Mouse (Mus musculus) kidney, postnatal 0 days (tissue): Measurements from ENCODE around the gene Kcp. TPM values are rescaled to one million over a fixed set of nuclear protein-coding genes. Genes with fewer than 3 reads are reported as not detected.
A peak's percentile ranks its signal among the peaks of the same experiment; 100 is the strongest.

Experiments
- ATAC-seq: fragments of 200-750 bp; cut with Nextera tagmentation; replicated peaks from 2 replicates; pipeline ENCODE4 v1.8.0; 2017; ENCODE audit warnings: low read depth, moderate number of reproducible peaks, moderate TSS enrichment, moderate library complexity; ENCODE audit not compliant: low FRiP score
- DNase-seq: peaks from one replicate; pipeline ENCODE4 v3.0.0-alpha.2; 2016; ENCODE audit warnings: low spot score
- H3K27ac ChIP-seq: fragments of 300-500 bp; sonication (generic); 2 replicates; pipeline ENCODE4 v1.5.1; 2014; ENCODE audit warnings: mild to moderate bottlenecking
- H3K27me3 ChIP-seq: fragments of 300-500 bp; sonication (generic); 2 replicates; pipeline ENCODE4 v1.6.1; 2014; ENCODE audit warnings: low read length, mixed read lengths; ENCODE audit not compliant: insufficient read depth
- H3K36me3 ChIP-seq: fragments of 300-500 bp; sonication (generic); 2 replicates; pipeline ENCODE4 v1.6.1; 2014; ENCODE audit warnings: low read length, mixed read lengths; ENCODE audit not compliant: insufficient read depth
- H3K4me1 ChIP-seq: fragments of 300-500 bp; sonication (generic); replicated peaks from 2 replicates; pipeline ENCODE4 v1.6.1; 2014; ENCODE audit warnings: antibody characterized with exemption, low read length, mixed read lengths; ENCODE audit not compliant: insufficient read depth
- H3K4me2 ChIP-seq: fragments of 300-500 bp; sonication (generic); 2 replicates; pipeline ENCODE4 v1.6.1; 2014; ENCODE audit warnings: mild to moderate bottlenecking, low read length, moderate library complexity, mixed read lengths
- H3K4me3 ChIP-seq: fragments of 300-500 bp; sonication (generic); replicated peaks from 2 replicates; pipeline ENCODE4 v1.5.1; 2014; ENCODE audit warnings: low read depth, low read length
- H3K9ac ChIP-seq: fragments of 300-500 bp; sonication (generic); 2 replicates; pipeline ENCODE4 v1.6.1; 2014; ENCODE audit warnings: low read depth, low read length
- H3K9me3 ChIP-seq: fragments of 300-500 bp; sonication (generic); replicated peaks from 2 replicates; pipeline ENCODE4 v1.6.1; 2016; ENCODE audit warnings: low read length, inconsistent platforms, mixed read lengths
- CTCF ChIP-seq: IDR thresholded peaks from 2 replicates; pipeline ENCODE4 v1.5.1; 2016; ENCODE audit warnings: antibody characterized with exemption, low read depth, mild to moderate bottlenecking, moderate library complexity
- WGBS: fragments of 180-500 bp; shearing (Covaris S2); extraction: QIAGEN DNeasy Blood & Tissue Kit; methylation state at CpG from one replicate; pipeline ENCODE4 v1.1.7; 2014; 5-methylcytosine and 5-hydroxymethylcytosine counted together
- polyA plus RNA-seq: library from polyadenylated mRNA; unstranded; fragments of >200 nt; fragmentation: Nextera tagmentation; extraction: Ambion mirVana; gene quantifications from 2 replicates; pipeline ENCODE4 v1.2.1, GENCODE M21; 2015

Gene Kcp
- polyA plus RNA-seq, 1 experiment from 2014 or later = 17.1 TPM

DNA sequence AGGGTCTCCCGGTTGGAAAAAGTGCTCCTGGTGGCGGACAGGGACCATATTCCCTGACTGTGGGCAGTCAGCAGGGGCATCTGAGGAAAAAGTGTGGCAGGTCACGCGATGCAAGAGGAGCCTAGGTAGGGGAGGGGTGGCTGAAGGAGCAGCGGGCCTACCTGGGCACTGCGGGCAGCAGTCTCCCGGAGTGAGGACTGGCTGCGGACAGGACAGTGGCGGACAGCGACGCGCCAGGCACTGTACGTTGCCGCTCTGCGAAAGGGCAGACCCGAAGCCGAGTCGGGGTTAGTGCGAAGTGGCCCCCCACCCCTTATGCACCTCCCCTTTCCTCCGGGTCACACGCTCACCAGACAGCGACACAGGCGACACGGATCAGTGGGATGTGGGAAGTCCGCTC lies 11.5 kb downstream of the Kcp start:
- Histone ChIP-seq H3K36me3 (0 out of 2 replicates have a peak, but pooled peaks cover 3% of the 10 kb centered on the region), H3K27ac (no peak overlapping the region), H3K4me1 (0 out of 2 replicates have a peak, but pooled peaks cover 5% of the 10 kb centered on the region), H3K9me3 (no peaks in the 10 kb centered on the region), H3K4me3 (no peak overlapping the region), H3K27me3 (no peaks in the 10 kb centered on the region), H3K4me2 (peak overlapping the region; percentile 35), H3K9ac (no peak overlapping the region)
- 27% methylated on average over 23 of the region's 25 CpGs for WGBS
- TF ChIP-seq CTCF = no peak
- DNase-seq (no peak), ATAC-seq (0 out of 2 replicates have a peak, but pooled peaks have one; percentile 11)

DNA sequence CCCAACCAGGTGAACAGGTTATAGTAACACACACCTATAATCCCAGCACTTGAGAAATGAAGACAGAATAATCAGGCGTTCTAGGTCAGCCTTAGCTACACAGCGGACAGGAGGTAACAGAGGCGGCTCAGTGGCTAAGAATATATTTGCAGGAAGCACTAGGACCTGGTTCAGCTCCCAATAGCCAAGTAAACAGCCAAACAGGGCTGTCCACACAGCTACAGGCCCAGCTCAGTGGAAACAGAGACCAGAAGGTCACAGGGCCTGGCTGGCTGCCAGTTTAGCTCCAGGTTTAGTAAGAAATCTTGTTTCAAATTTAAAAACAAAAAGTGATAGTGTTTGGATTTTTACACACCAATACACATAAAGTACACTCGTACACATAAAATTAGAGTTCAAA lies 13.7 kb downstream of the Kcp start:
- Histone ChIP-seq H3K27me3 (no peaks in the 10 kb centered on the region), H3K27ac (no peak overlapping the region), H3K4me3 (no peak overlapping the region), H3K36me3 (0 out of 2 replicates have a peak, but pooled peaks cover 3% of the 10 kb centered on the region), H3K4me2 (no peak overlapping the region), H3K4me1 (0 out of 2 replicates have a peak, but pooled peaks cover 5% of the 10 kb centered on the region), H3K9ac (no peak overlapping the region), H3K9me3 (no peaks in the 10 kb centered on the region)
- ATAC-seq = no peak
- whole genome bisulfite sequencing = 63% methylated on average over 4 of the region's 4 CpGs
- TF ChIP-seq CTCF = no peak
- no peak for DNase-seq

DNA sequence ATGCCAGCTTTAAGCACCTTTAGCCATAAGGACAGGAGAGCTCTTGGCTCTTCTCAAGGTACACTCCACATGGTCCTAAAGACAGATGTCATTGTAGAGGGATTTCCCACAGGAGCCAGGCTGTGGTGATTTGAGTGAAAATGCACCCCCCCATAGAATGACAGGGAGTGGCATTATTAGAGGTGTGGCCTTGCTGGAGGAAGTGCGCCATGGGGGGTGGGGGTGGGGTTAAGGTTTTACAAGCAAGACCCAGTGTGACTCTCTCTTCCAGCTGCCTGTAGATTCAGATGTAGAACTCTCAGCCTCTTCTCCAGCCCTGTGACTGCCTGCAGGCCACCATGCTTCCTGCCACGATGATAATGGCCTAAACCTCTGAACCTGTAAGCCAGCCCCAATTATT lies 21.8 kb downstream of the Kcp start:
- Histone ChIP-seq H3K27me3 (no peaks in the 10 kb centered on the region), H3K9me3 (no peaks in the 10 kb centered on the region), H3K27ac (no peak overlapping the region), H3K4me2 (no peak overlapping the region), H3K36me3 (0 out of 2 replicates have a peak, but pooled peaks cover 3% of the 10 kb centered on the region), H3K4me3 (no peak overlapping the region), H3K4me1 (no peaks in the 10 kb centered on the region), H3K9ac (no peak overlapping the region)
- DNase-seq = no peak
- 47% methylated on average over 2 of the region's 2 CpGs for WGBS
- no peak for ATAC-seq
- TF ChIP-seq CTCF = no peak

DNA sequence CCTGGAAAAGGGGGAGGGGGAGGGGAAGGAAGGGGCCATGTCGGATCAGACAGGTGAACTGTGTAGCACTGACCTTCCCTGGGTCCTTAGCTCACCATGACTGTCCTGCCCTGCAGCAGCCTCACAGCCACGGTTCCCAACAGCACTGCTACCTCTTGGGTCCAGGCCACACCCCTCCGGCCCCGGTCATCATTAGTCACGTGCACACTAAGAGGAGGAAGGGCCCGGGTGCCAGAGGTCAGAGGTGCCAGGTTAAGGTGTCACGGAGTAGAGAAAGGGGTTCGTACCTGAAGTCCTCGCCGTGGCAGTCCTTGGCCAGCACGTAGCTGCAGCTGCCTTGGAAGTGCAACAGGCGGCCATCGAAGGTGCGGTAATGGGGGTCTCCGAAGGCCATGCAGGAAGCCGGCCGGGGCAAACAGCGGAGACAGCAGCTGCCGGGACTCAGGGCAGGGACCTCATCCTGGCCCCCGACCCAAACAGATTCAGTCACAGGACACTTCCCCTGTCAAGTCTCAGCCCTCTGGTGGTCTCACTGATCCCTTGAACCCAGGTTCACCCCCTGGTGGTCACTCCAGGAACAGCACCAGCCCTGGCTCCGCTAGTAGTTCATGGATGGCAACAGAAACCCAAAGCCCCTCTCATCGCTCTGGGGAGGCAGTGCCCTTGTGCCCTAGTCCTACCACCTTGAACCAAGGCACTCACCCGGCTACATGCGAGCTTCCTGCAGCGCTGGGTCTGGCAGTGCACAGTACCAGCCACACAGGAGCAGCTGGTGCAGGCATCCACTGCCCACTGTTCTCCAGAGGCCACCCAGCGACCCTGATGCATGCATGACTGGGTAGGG lies 22.8 kb downstream of the Kcp start:
- Histone ChIP-seq H3K36me3 (0 out of 2 replicates have a peak, but pooled peaks cover 3% of the 10 kb centered on the region), H3K4me1 (no peaks in the 10 kb centered on the region), H3K9ac (no peak overlapping the region), H3K4me2 (peak overlapping the region; percentile 69), H3K27ac (no peak overlapping the region), H3K4me3 (peak overlapping the region; percentile 35), H3K27me3 (no peaks in the 10 kb centered on the region), H3K9me3 (no peaks in the 10 kb centered on the region)
- 7% methylated on average over 25 of the region's 26 CpGs for WGBS
- DNase-seq (peak; percentile 71), ATAC-seq (peak; percentile 75)
- peak; percentile 95 for TF ChIP-seq CTCF

DNA sequence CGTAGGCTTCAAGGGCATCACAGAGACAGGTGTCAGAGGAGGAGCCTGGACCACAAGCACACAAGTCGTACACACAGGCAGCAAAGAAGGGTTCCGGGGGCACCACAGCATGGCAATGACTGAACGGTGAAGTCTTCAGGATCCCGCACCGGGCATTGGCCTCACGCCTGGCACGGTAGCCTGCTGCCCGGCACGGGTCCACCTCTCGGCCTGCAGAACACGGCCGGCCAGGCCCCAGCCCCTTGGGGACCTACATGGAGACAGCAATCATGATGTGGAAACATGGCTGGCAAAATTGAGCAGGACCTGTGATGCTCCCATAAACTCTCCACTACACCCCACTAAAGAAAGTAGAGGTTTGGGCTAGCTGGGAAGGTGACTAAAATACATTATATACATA lies 25.1 kb downstream of the Kcp start:
- no peak overlapping the region for H3K4me3 ChIP-seq
- H3K36me3 ChIP-seq = no peaks in the 10 kb centered on the region
- no peak overlapping the region for H3K4me2 ChIP-seq
- DNase-seq (no peak), ATAC-seq (no peak)
- no peaks in the 10 kb centered on the region for H3K27me3 ChIP-seq
- H3K9ac ChIP-seq = no peak overlapping the region
- WGBS = 94% methylated on average over 13 of the region's 13 CpGs
- H3K4me1 ChIP-seq = no peaks in the 10 kb centered on the region
- H3K27ac ChIP-seq = no peak overlapping the region
- H3K9me3 ChIP-seq = no peaks in the 10 kb centered on the region
- no peak for TF ChIP-seq CTCF

DNA sequence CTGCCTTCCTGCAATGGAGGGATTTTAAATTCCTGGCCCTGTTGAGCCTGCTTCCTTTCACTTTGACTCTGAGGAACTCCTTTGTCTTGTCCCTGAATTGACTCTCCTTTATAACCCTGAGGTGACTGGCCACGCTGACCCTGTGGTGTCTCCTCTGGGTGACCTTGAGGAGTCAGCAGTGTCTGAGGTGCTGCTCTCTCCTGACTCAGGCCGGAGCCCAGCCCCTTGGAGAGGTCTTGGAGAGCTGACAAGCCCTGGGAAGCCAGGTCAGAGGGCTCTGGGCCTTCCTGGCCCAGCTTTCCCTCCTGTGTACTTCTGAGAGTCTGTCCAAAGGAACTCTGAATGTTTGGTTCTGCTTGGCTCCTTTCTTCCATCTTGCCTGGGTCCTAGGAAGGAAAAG lies 33.0 kb downstream of the Kcp start:
- TF ChIP-seq CTCF = no peak
- peaks cover 8% of the 10 kb centered on the region for H3K4me1 ChIP-seq
- peak overlapping the region; percentile 68; the same call in 1 of the 2 replicates for H3K4me2 ChIP-seq
- H3K36me3 ChIP-seq = peaks cover 11% of the 10 kb centered on the region; the same call in 1 of the 2 replicates
- no peak overlapping the region for H3K9ac ChIP-seq
- DNase-seq (no peak), ATAC-seq (no peak)
- 60% methylated on average over 2 of the region's 2 CpGs for WGBS
- H3K27ac ChIP-seq = peak overlapping the region; percentile 25; the same call in 1 of the 2 replicates
- no peaks in the 10 kb centered on the region for H3K27me3 ChIP-seq
- no peak overlapping the region for H3K4me3 ChIP-seq
- no peaks in the 10 kb centered on the region for H3K9me3 ChIP-seq
